9 mouse cellular contexts compared by ENCODE assay signal in the genomic region with DNA sequence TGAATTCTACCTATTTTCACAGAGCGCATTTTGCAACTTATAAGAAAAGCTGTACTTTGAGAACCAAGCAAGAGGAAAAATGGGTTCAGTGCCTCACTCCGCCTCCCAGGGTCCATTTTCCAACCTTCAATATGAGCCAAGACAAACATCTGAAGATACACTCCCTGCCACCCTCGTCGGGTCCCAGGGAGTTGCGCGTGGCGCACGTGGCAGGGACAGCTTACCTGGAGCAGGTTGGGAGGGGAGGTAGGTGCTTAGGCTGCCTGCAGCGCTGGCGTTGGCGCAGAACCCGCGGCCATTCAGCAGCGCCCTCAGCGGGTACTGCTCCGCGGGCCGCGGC. TPM values are rescaled to one million over a fixed set of nuclear protein-coding genes. Genes with fewer than 3 reads are reported as not detected.
DNase-seq lines count a peak whose midpoint lies in the region; ATAC-seq and TF ChIP-seq lines count a peak whose summit lies in the region.
"Had no signal": no experiment of that assay in that cellular context is flagged by ENCODE, and none has a peak within 500 bp of the region (broad histone marks: within the 10 kb centered on the region; RNA-seq: fewer than 3 reads in every experiment).

No protein-coding gene starts in this region.

- no peak for ATAC-seq in embryonic facial prominence, embryonic 15.5 days (ENCODE audit: insufficient number of reproducible peaks, low FRiP score, low TSS enrichment, low read depth)
- no peak for ATAC-seq in intestine, embryonic 14.5 days (replicated peaks; ENCODE audit: low FRiP score, low TSS enrichment, low read depth)
- ATAC-seq in midbrain, postnatal 0 days (ENCODE audit: low FRiP score) = no peak

- 1% methylated on average over 19 of the region's 19 CpGs for WGBS in embryonic facial prominence, embryonic 15.5 days
- WGBS in intestine, embryonic 14.5 days = 2% methylated on average over 19 of the region's 19 CpGs
- WGBS in midbrain, postnatal 0 days = 2% methylated on average over 19 of the region's 19 CpGs

- H3K4me1 ChIP-seq in embryonic facial prominence, embryonic 15.5 days = peaks cover 53% of the 10 kb centered on the region
- H3K4me1 ChIP-seq in intestine, embryonic 14.5 days (replicated peaks; ENCODE audit: control insufficient read depth, insufficient read depth, low read length) = peaks cover 10% of the 10 kb centered on the region
- no peaks in the 10 kb centered on the region for H3K4me1 ChIP-seq in midbrain, postnatal 0 days (ENCODE audit: insufficient read depth, low read length)

- H3K4me3 ChIP-seq in layer of hippocampus, adult 2 months = peak overlapping the region; percentile 64
- H3K4me3 ChIP-seq in embryonic facial prominence, embryonic 15.5 days (replicated peaks) = peak overlapping the region; percentile 73
- peak overlapping the region; percentile 54 for H3K4me3 ChIP-seq in intestine, embryonic 14.5 days (ENCODE audit: low read depth, low read length)
- peak overlapping the region; percentile 72 for H3K4me3 ChIP-seq in midbrain, postnatal 0 days (ENCODE audit: low read depth, low read length)

- H3K9ac ChIP-seq in embryonic facial prominence, embryonic 15.5 days = peak overlapping the region; percentile 44
- peak overlapping the region; percentile 37 for H3K9ac ChIP-seq in intestine, embryonic 14.5 days (ENCODE audit: low read length)
- H3K9ac ChIP-seq in midbrain, postnatal 0 days (replicated peaks; ENCODE audit: low read length, poor library complexity, severe bottlenecking) = peak overlapping the region; percentile 83; the same call in 1 of the 2 replicates

- no peaks in the 10 kb centered on the region for H3K9me3 ChIP-seq in embryonic facial prominence, embryonic 15.5 days (replicated peaks)
- no peaks in the 10 kb centered on the region for H3K9me3 ChIP-seq in intestine, embryonic 14.5 days (ENCODE audit: control insufficient read depth, low read length)
- no peaks in the 10 kb centered on the region for H3K9me3 ChIP-seq in midbrain, postnatal 0 days (ENCODE audit: low read length)

- peak overlapping the region; percentile 96 for H3K27ac ChIP-seq in layer of hippocampus, adult 2 months
- peak overlapping the region; percentile 86 for H3K27ac ChIP-seq in embryonic facial prominence, embryonic 15.5 days (replicated peaks)
- H3K27ac ChIP-seq in intestine, embryonic 14.5 days (ENCODE audit: low read depth) = 0 out of 2 replicates have a peak overlapping the region, but pooled peaks have one; percentile 29
- peak overlapping the region; percentile 88; the same call in 1 of the 2 replicates for H3K27ac ChIP-seq in midbrain, postnatal 0 days (ENCODE audit: low read depth, low read length)

- no peak for TF ChIP-seq CTCF in layer of hippocampus, adult 2 months (conservative IDR thresholded peaks at IDR 0.05)
- TF ChIP-seq CTCF in midbrain, postnatal 0 days (IDR thresholded peaks at IDR 0.05) = peak; percentile 5; the same call in 1 of the 2 replicates

- peaks cover 19% of the 10 kb centered on the region for H3K36me3 ChIP-seq in embryonic facial prominence, embryonic 15.5 days
- no peaks in the 10 kb centered on the region for H3K36me3 ChIP-seq in intestine, embryonic 14.5 days (ENCODE audit: control insufficient read depth, insufficient read depth, low read length)
- no peaks in the 10 kb centered on the region for H3K36me3 ChIP-seq in midbrain, postnatal 0 days (ENCODE audit: insufficient read depth, low read length)

- H3K4me2 ChIP-seq in embryonic facial prominence, embryonic 15.5 days (replicated peaks) = peak overlapping the region; percentile 82
- H3K4me2 ChIP-seq in intestine, embryonic 14.5 days (ENCODE audit: low read length) = peak overlapping the region; percentile 90
- H3K4me2 ChIP-seq in midbrain, postnatal 0 days (ENCODE audit: low read depth, low read length, poor library complexity, severe bottlenecking) = peak overlapping the region; percentile 75

- H3K27me3 ChIP-seq in embryonic facial prominence, embryonic 15.5 days = no peaks in the 10 kb centered on the region
- peaks cover 44% of the 10 kb centered on the region for H3K27me3 ChIP-seq in intestine, embryonic 14.5 days (replicated peaks; ENCODE audit: control insufficient read depth, insufficient read depth, low read length)
- 0 out of 2 replicates have a peak, but pooled peaks cover 4% of the 10 kb centered on the region for H3K27me3 ChIP-seq in midbrain, postnatal 0 days (ENCODE audit: insufficient read depth, low read length)

- no peak for DNase-seq in layer of hippocampus, adult 2 months (ENCODE audit: low spot score in 2 of 2)
- DNase-seq in layer of hippocampus, postnatal 10 days (ENCODE audit: low spot score in 2 of 2) = no peak
- no peak for DNase-seq in intestine, embryonic 14.5 days (ENCODE audit: low spot score)
- no peak for DNase-seq in midbrain, postnatal 0 days (ENCODE audit: low spot score)
- no peak for DNase-seq in cerebellum, adult 18-20 months
- no peak for DNase-seq in spleen, adult 12 weeks (ENCODE audit: low spot score)
- DNase-seq in cerebellum, postnatal 25 days = no peak
- DNase-seq: thymus, postnatal 14 days had no signal

RNA-seq across cellular contexts. Expression of gene Igfbp3, which starts 0.6 kb away (rescaled TPM):
- 10 to 100 TPM; 10.2 to 11.1 TPM for total RNA-seq in layer of hippocampus, adult 2 months (2021)
- 10 to 100 TPM; 22.4 to 28.8 TPM for total RNA-seq in layer of hippocampus, postnatal 10 days (2021)
- 194 and 212 TPM in 2 replicates for polyA plus RNA-seq in embryonic facial prominence, embryonic 15.5 days (2015; fragmentation: Nextera tagmentation; extraction: Ambion mirVana)
- 49.4 and 49.5 TPM in 2 replicates for polyA plus RNA-seq in intestine, embryonic 14.5 days (2014; fragmentation: Nextera tagmentation; extraction: Ambion mirVana)
- total RNA-seq in midbrain, postnatal 0 days (2014; rRNA removed) = 33.6 and 38.0 TPM in 2 replicates
- polyA plus RNA-seq in midbrain, postnatal 0 days (2015; fragmentation: Nextera tagmentation; extraction: Ambion mirVana) = 19.4 and 21.0 TPM in 2 replicates

RNA-seq across cellular contexts. Expression of gene Igfbp1, which starts 15.5 kb away (rescaled TPM):
- total RNA-seq in layer of hippocampus, adult 2 months (2021) = under 1 TPM in 1 of 2 experiments, not detected in 1; 0.23 TPM
- total RNA-seq in layer of hippocampus, postnatal 10 days (2021) = under 1 TPM in 1 of 2 experiments, not detected in 1; 0.42 TPM
- 0.39 and 0.50 TPM in 2 replicates for polyA plus RNA-seq in embryonic facial prominence, embryonic 15.5 days (2015; fragmentation: Nextera tagmentation; extraction: Ambion mirVana)
- polyA plus RNA-seq in intestine, embryonic 14.5 days (2014; fragmentation: Nextera tagmentation; extraction: Ambion mirVana) = 0.15 and 0.57 TPM in 2 replicates
- not detected in 2 replicates for total RNA-seq in midbrain, postnatal 0 days (2014; rRNA removed)
- 0.11 TPM in 1 of 2 replicates, not detected in the other for polyA plus RNA-seq in midbrain, postnatal 0 days (2015; fragmentation: Nextera tagmentation; extraction: Ambion mirVana)

RNA-seq across cellular contexts. Expression of gene Gm11985, which starts 24.8 kb away (rescaled TPM):
- not detected for total RNA-seq in layer of hippocampus, adult 2 months (2021)
- total RNA-seq in layer of hippocampus, postnatal 10 days (2021) = not detected
- polyA plus RNA-seq in embryonic facial prominence, embryonic 15.5 days (2015; fragmentation: Nextera tagmentation; extraction: Ambion mirVana) = not detected in 2 replicates
- not detected in 2 replicates for polyA plus RNA-seq in intestine, embryonic 14.5 days (2014; fragmentation: Nextera tagmentation; extraction: Ambion mirVana)
- total RNA-seq in midbrain, postnatal 0 days (2014; rRNA removed) = not detected in 2 replicates
- polyA plus RNA-seq in midbrain, postnatal 0 days (2015; fragmentation: Nextera tagmentation; extraction: Ambion mirVana) = not detected in 2 replicates

Comparison
In these comparisons a context has a peak if more than half of its experiments do, and no peak if none do; other contexts are left out.
1. H3K27ac ChIP-seq: peak in every context shown above with its lines; median percentile 96 in layer of hippocampus, adult 2 months; 88 in midbrain, postnatal 0 days; 86 in embryonic facial prominence, embryonic 15.5 days; 29 in intestine, embryonic 14.5 days.